Mouse (Mus musculus): ENCODE data around the gene Pgbd1.

GRCm38 (mm10) chr13:21418865-21419264 lies 22.0 kb downstream of the Pgbd1 start:
- TF ChIP-seq CTCF (IDR thresholded peaks at IDR 0.05; ENCODE audit: low read depth) (no peak), EP300 (IDR thresholded peaks at IDR 0.05; ENCODE audit: low read depth) (peak; percentile 91)
